Mouse (Mus musculus) Patski (cell line): ENCODE results near the gene Cnn3. TPM values are rescaled to one million over a fixed set of nuclear protein-coding genes. Genes with fewer than 3 reads are reported as not detected.

Experiments used
- ATAC-seq: fragments of 100-300 bp; one replicate; pipeline ENCODE4 v1.8.0; 2021
- CTCF ChIA-PET: fragments of 350-600 bp; sonication (Branson Sonifier 250); formaldehyde crosslinking; loops from one replicate; lab custom pipeline; 2022; ENCODE audit warnings: inconsistent platforms; lab: Charles Lee
- POLR2A ChIA-PET: fragments of 350-600 bp; sonication (Branson Sonifier 250); formaldehyde crosslinking; loops from one replicate; lab custom pipeline; 2022; ENCODE audit warnings: antibody characterized with exemption, inconsistent platforms; lab: Charles Lee
- DNase-seq: peaks from one replicate; pipeline ENCODE4 v3.0.0-alpha.2; 2011; ENCODE audit warnings: low read depth, low spot score
- H3K27me3 ChIP-seq: fragments of 371-371 bp; one replicate; pipeline ENCODE4 v1.5.1; 2021
- CTCF ChIP-seq: fragments of 100-300 bp; IDR thresholded peaks from one replicate; pipeline ENCODE4 v1.5.1; 2021
- in situ Hi-C: fragments of 300-500 bp; cut with MboI; formaldehyde crosslinking; loops from 3 replicates; pipeline ENCODE4 v1.11.1; 2018; ENCODE audit warnings: low pct_unique_long_range_greater_than_20kb, mixed read lengths
- polyA plus RNA-seq: library from polyadenylated mRNA; unstranded; gene quantifications from one replicate; pipeline ENCODE4 v1.2.3, GENCODE M21; 2021

Cnn3 gene
- polyA plus RNA-seq, 1 experiment from 2014 or later, result 770 TPM

GRCm38 (mm10) chr3:121429469-121429868 is 3.2 kb downstream of the Cnn3 start:
- ChIA-PET POLR2A (interaction anchor here (0.6 kb wide), 1 partner anchor 21 kb away, joined by 3 read pairs; no protein-coding TSS in a partner anchor), CTCF (interaction anchor here (2.2 to 3.0 kb wide), 2 partner anchors 32 to 70 kb away, joined by 4 to 15 read pairs; no protein-coding TSS in a partner anchor)
- no peaks in the 10 kb centered on the region for H3K27me3 ChIP-seq
- DNase-seq (no peak), ATAC-seq (no peak)
- no peak for TF ChIP-seq CTCF
- in situ Hi-C loops, result loop anchor here (5.0 kb wide), 1 partner anchor 112 kb away; no protein-coding TSS in a partner anchor

GRCm38 (mm10) chr3:121430289-121430936 is 4.1 kb downstream of the Cnn3 start:
- in situ Hi-C loops, result loop anchor here (5.0 kb wide), 1 partner anchor 72 kb away; no protein-coding TSS in a partner anchor
- ChIA-PET POLR2A (interaction anchor here (1.0 kb wide), 1 partner anchor 73 kb away, joined by 3 read pairs; no protein-coding TSS in a partner anchor), CTCF (interaction anchor here (0.9 to 3.0 kb wide), 11 partner anchors 15 to 122 kb away, joined by 3 to 15 read pairs (median 4); no protein-coding TSS in a partner anchor)
- DNase-seq, result no peak
- no peak for ATAC-seq
- TF ChIP-seq CTCF, result no peak
- no peaks in the 10 kb centered on the region for H3K27me3 ChIP-seq

- CTCF ChIA-PET, result interaction anchor here (0.8 to 2.0 kb wide), 6 partner anchors 9 to 93 kb away, joined by 3 to 5 read pairs (median 4); no protein-coding TSS in a partner anchor
- ATAC-seq, result no peak
- TF ChIP-seq CTCF, result no peak
- no peaks in the 10 kb centered on the region for H3K27me3 ChIP-seq
- in situ Hi-C loops, result loop anchor here (5.0 kb wide), 1 partner anchor 69 kb away; no protein-coding TSS in a partner anchor
- POLR2A ChIA-PET, result interaction anchor here (0.7 kb wide), 1 partner anchor 112 kb away, joined by 3 read pairs; no protein-coding TSS in a partner anchor
- no peak for DNase-seq
Observed at GRCm38 (mm10) chr3:121433359-121433758, 7.1 kb downstream of the Cnn3 start.

- ChIA-PET POLR2A (interaction anchor here (0.7 kb wide), 1 partner anchor 113 kb away, joined by 3 read pairs; no protein-coding TSS in a partner anchor), CTCF (interaction anchor here (1.3 to 2.0 kb wide), 3 partner anchors 11 to 66 kb away, joined by 4 to 5 read pairs (median 4); no protein-coding TSS in a partner anchor)
- ATAC-seq, result no peak
- DNase-seq, result no peak
- no peaks in the 10 kb centered on the region for H3K27me3 ChIP-seq
- in situ Hi-C loops, result loop anchor here (5.0 kb wide), 1 partner anchor 68 kb away; no protein-coding TSS in a partner anchor
- no peak for TF ChIP-seq CTCF
Observed at GRCm38 (mm10) chr3:121433968-121434533, 7.8 kb downstream of the Cnn3 start.

- ATAC-seq, result no peak
- POLR2A ChIA-PET, result interaction anchor here (0.6 kb wide), 1 partner anchor 19 kb away, joined by 3 read pairs; no protein-coding TSS in a partner anchor
- in situ Hi-C loops, result no loop called here
- no peak for DNase-seq
- CTCF ChIA-PET, result interaction anchor here (1.3 to 2.0 kb wide), 2 partner anchors 25 to 74 kb away, joined by 3 to 4 read pairs; no protein-coding TSS in a partner anchor
- TF ChIP-seq CTCF, result no peak
- H3K27me3 ChIP-seq, result no peaks in the 10 kb centered on the region
Observed at GRCm38 (mm10) chr3:121435296-121435695, 9.0 kb downstream of the Cnn3 start.

GRCm38 (mm10) chr3:121437070-121437469 is 10.8 kb downstream of the Cnn3 start:
- H3K27me3 ChIP-seq, result no peaks in the 10 kb centered on the region
- ATAC-seq, result no peak
- POLR2A ChIA-PET, result no interaction called here
- DNase-seq, result no peak
- in situ Hi-C loops, result no loop called here
- CTCF ChIA-PET, result interaction anchor here (1.0 to 1.3 kb wide), 2 partner anchors 9 to 72 kb away, joined by 3 read pairs; no protein-coding TSS in a partner anchor
- TF ChIP-seq CTCF, result no peak

GRCm38 (mm10) chr3:121437996-121438395 is 11.7 kb downstream of the Cnn3 start:
- CTCF ChIA-PET, result interaction anchor here (1.0 to 2.2 kb wide), 4 partner anchors 9 to 52 kb away, joined by 3 to 5 read pairs (median 4); no protein-coding TSS in a partner anchor

GRCm38 (mm10) chr3:121439623-121440161 is 13.4 kb downstream of the Cnn3 start:
- no peak for DNase-seq
- no peaks in the 10 kb centered on the region for H3K27me3 ChIP-seq
- POLR2A ChIA-PET, result interaction anchor here (0.6 kb wide), 1 partner anchor 1552 kb away, joined by 3 read pairs; no protein-coding TSS in a partner anchor
- in situ Hi-C loops, result no loop called here
- TF ChIP-seq CTCF, result no peak
- CTCF ChIA-PET, result interaction anchor here (1.3 to 2.2 kb wide), 2 partner anchors 9 to 19 kb away, joined by 4 to 5 read pairs; no protein-coding TSS in a partner anchor
- ATAC-seq, result no peak

More at GRCm38 (mm10) chr3:121437996-121438395, 11.7 kb downstream of the Cnn3 start:
- no peak for TF ChIP-seq CTCF
- no peaks in the 10 kb centered on the region for H3K27me3 ChIP-seq
- ATAC-seq (no peak), DNase-seq (no peak)
- in situ Hi-C loops, result no loop called here
- POLR2A ChIA-PET, result no interaction called here

- POLR2A ChIA-PET, result no interaction called here
- TF ChIP-seq CTCF, result no peak
- H3K27me3 ChIP-seq, result no peaks in the 10 kb centered on the region
- in situ Hi-C loops, result no loop called here
- ATAC-seq, result no peak
- DNase-seq, result no peak
- CTCF ChIA-PET, result interaction anchor here (1.2 kb wide), 1 partner anchor 8 kb away, joined by 3 read pairs; no protein-coding TSS in a partner anchor
Observed at GRCm38 (mm10) chr3:121441504-121441903, 15.2 kb downstream of the Cnn3 start.

- in situ Hi-C loops, result no loop called here
- DNase-seq (no peak), ATAC-seq (no peak)
- no peaks in the 10 kb centered on the region for H3K27me3 ChIP-seq
- POLR2A ChIA-PET, result interaction anchor here (0.6 kb wide), 1 partner anchor 58 kb away, joined by 3 read pairs; no protein-coding TSS in a partner anchor
- no peak for TF ChIP-seq CTCF
- CTCF ChIA-PET, result interaction anchor here (1.2 kb wide), 1 partner anchor 9 kb away, joined by 3 read pairs; no protein-coding TSS in a partner anchor
Observed at GRCm38 (mm10) chr3:121442288-121442687, 16.0 kb downstream of the Cnn3 start.
